ENCODE assay signal across 8 mouse cellular contexts in the genomic region with DNA sequence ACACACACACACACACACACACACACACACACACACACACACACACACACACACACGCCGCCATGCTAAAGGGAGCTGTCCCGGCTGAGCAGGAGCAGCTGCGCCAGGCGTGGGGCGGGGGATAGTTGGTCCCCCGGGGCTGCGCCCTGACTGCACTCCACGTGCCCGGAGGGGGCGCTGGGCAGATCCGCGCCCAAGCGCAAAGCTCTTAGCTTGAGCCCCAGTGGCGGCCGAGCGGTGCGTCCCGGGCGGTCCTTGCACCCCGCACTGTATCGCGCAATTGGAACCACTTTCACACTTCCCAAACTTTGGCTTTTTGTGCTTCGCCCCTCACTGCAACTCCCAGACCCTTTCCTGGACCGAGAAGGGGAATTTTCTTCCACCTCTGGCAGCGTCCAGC. TPM values are rescaled to one million over a fixed set of nuclear protein-coding genes. Genes with fewer than 3 reads are reported as not detected.
A peak's percentile ranks its signal among the peaks of the same experiment; 100 is the strongest.
DNase-seq lines count a peak whose midpoint lies in the region; ATAC-seq and TF ChIP-seq lines count a peak whose summit lies in the region.

No protein-coding gene starts in this region.

- ATAC-seq in kidney, embryonic 15.5 days (replicated peaks; ENCODE audit: low FRiP score), result peak; percentile 37; the same call in 1 of the 2 replicates

- H3K4me2 ChIP-seq in kidney, embryonic 15.5 days, result peak overlapping the region; percentile 99

- H3K36me3 ChIP-seq in kidney, embryonic 15.5 days, result no peaks in the 10 kb centered on the region
- no peaks in the 10 kb centered on the region for H3K36me3 ChIP-seq in thymus, adult 2 months (ENCODE audit: control insufficient read depth, insufficient read depth, low read length)

- TF ChIP-seq CTCF in thymus, adult 2 months (IDR thresholded peaks at IDR 0.05; ENCODE audit: borderline replicate concordance, control insufficient read depth, extremely low read depth, insufficient read depth, low read length, poor library complexity), result no peak

- peaks cover 81% of the 10 kb centered on the region for H3K4me1 ChIP-seq in kidney, embryonic 15.5 days
- H3K4me1 ChIP-seq in thymus, adult 2 months (replicated peaks; ENCODE audit: control insufficient read depth, insufficient read depth, low read length), result no peaks in the 10 kb centered on the region

- H3K9ac ChIP-seq in kidney, embryonic 15.5 days, result no peak overlapping the region

- peaks cover 79% of the 10 kb centered on the region for H3K27me3 ChIP-seq in kidney, embryonic 15.5 days
- H3K27me3 ChIP-seq in thymus, adult 2 months (ENCODE audit: control insufficient read depth, insufficient read depth, low read length), result peaks cover 20% of the 10 kb centered on the region

- H3K4me3 ChIP-seq in kidney, embryonic 15.5 days (replicated peaks), result peak overlapping the region; percentile 78
- H3K4me3 ChIP-seq in thymus, adult 2 months (ENCODE audit: control insufficient read depth, insufficient read depth, low read length), result no peak overlapping the region

- H3K27ac ChIP-seq in kidney, embryonic 15.5 days, result no peak overlapping the region; the same call in 1 of the 2 replicates
- H3K27ac ChIP-seq in thymus, adult 2 months (ENCODE audit: control insufficient read depth, insufficient read depth, low read length), result no peak overlapping the region

- DNase-seq in ES-CJ7 (ENCODE audit: low read depth, low spot score), result peak; percentile 79
- DNase-seq in embryo, embryonic 10 days (ENCODE audit: low spot score), result peak; percentile 65
- DNase-seq in heart, adult 18-20 months, result peak; percentile 54 to 64
- DNase-seq in mesoderm, embryonic 11.5 days (ENCODE audit: low read depth, low spot score), result peak; percentile 77
- peak; percentile 41 for DNase-seq in urinary bladder, postnatal 25 days (ENCODE audit: low spot score)
- DNase-seq in layer of hippocampus, postnatal 36 days, result no peak
- no peak for DNase-seq in thymus, adult 2 months

- WGBS in kidney, embryonic 15.5 days, result under 1% methylated on average over 24 of the region's 26 CpGs
- WGBS in thymus, adult 2 months, result 2% methylated on average over 25 of the region's 26 CpGs

- no peak for TF ChIP-seq POLR2A in thymus, adult 2 months (IDR thresholded peaks at IDR 0.05; ENCODE audit: control insufficient read depth, extremely low read depth, insufficient read depth, low read length, poor library complexity)

- H3K9me3 ChIP-seq in kidney, embryonic 15.5 days (replicated peaks), result no peaks in the 10 kb centered on the region

RNA-seq across cellular contexts. Expression of gene Casz1, which starts 2.6 kb away (rescaled TPM):
- total RNA-seq in heart, adult 18-20 months (2021), result 10 to 100 TPM; 35.9 to 41.1 TPM
- polyA plus RNA-seq in kidney, embryonic 15.5 days (2015; fragmentation: Nextera tagmentation; extraction: Ambion mirVana), result 7.1 and 7.3 TPM in 2 replicates
- total RNA-seq in layer of hippocampus, postnatal 36 days (2021), result under 1 TPM; 0.52 to 0.66 TPM
- polyA plus RNA-seq in thymus, adult 2 months (2012; rRNA removed), result 5.3 and 5.8 TPM in 2 replicates

Comparison
In these comparisons a context has a peak if more than half of its experiments do, and no peak if none do; other contexts are left out.
1. DNase-seq: peak in ES-CJ7 (single experiment), embryo, embryonic 10 days (single experiment), heart, adult 18-20 months (2 of 2), mesoderm, embryonic 11.5 days (single experiment) and urinary bladder, postnatal 25 days (single experiment); none in layer of hippocampus, postnatal 36 days (0 of 2) and thymus, adult 2 months (single experiment).
2. RNA of gene Casz1, which starts 2.6 kb away (total RNA-seq): 35.9 to 41.1 TPM in heart, adult 18-20 months; 0.52 to 0.66 TPM in layer of hippocampus, postnatal 36 days; every median in the first group is over 10 times any median in the second.